Mouse (Mus musculus) thymus, postnatal 14 days (tissue): ENCODE results near the gene Cstf2.
A peak's percentile ranks its signal among the peaks of the same experiment; 100 is the strongest.

Experiments
- DNase-seq: peaks from one replicate; pipeline ENCODE4 v3.0.0; 2021

Gene Cstf2

GRCm38 (mm10) chrX:134058987-134059712 lies at the start of gene Cstf2:
TSS of gene Cstf2 (plus strand) at chrX:134059187.
- DNase-seq = peak; percentile 96

DNA sequence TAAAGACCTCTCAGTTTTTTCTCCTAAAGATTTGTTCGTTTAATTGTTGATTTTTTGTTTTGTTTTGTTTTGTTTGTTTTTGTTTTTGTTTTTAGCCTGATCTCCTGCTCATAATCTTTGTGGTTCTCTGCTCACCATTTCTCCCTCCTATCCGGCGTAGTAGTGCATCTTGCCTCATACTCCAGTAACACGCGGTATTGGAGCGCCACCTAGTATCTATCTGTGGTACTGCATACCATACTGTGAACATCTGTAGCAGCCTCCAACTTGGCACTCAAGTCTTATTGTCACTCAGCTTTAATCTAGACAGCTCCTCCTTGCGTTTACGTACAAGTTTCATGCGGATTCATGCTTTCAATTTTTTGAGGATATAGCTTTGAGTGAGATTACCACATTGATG lies 40.0 kb upstream of the Cstf2 start:
- peak; percentile 62 for DNase-seq

DNA sequence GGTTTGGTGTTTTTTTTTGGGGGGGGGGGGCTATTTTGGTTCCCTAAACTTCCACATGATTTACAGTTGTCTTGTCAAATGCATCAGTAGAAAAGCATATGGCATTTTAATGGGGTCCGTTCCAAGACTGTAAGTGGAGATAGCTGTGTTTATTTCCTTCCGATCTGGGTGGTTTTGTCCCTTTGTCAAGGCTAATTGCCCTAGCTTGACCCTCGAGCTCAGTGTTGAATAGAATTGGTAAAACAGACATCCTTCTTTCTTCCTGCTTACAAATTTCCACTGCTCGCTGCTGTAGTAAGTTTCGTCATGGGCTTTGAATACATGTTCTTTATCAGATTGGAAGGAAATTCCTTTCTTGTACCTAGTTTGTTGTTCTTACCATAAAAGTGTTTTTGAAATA lies 38.3 kb upstream of the Cstf2 start:
- DNase-seq = no peak

- DNase-seq = no peak
Measured at GRCm38 (mm10) chrX:134048994-134049393, 10.0 kb upstream of the Cstf2 start.

DNA sequence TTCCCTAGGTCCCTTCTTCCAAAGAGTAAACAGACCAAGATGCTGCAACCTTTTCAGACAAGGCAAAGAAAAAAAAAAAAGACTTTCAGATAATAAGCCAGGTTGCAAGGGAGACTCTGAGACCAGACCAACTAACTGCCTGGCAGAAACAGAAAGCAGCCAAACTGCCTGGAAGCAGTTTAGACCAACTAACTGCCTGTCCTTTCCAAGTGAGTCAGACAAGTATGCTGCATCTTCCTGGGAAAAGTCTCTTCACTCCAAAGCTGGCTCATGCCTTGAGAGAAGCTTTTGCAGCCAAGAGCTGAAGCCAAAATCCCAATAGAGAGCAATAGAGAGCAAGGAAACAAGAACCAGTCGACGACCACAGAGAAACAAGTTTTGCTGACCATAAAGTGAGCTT lies 2.1 kb upstream of the Cstf2 start:
- no peak for DNase-seq

- no peak for DNase-seq
Measured at GRCm38 (mm10) chrX:134058040-134058875, 729 bp upstream of the Cstf2 start.

DNA sequence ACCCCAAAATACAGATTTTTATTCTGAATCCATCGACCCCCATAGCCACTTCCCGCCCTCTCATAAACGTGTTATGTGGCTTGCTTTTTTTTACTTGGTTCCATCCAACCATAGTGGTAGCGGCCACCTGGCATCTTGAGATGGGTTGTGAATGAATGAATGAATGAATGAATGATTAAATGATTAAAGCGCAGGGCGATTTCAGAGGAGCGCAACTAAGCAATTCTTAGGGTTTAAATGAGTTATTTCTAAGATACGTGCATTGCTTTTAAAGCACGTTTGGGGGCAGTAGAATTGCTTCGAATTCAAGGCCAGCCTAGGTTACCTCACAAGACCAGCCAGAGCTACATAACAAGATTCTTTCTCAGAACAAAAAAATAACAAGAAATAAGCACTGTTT lies 777 bp downstream of the Cstf2 start:
- DNase-seq = peak; percentile 11

DNA sequence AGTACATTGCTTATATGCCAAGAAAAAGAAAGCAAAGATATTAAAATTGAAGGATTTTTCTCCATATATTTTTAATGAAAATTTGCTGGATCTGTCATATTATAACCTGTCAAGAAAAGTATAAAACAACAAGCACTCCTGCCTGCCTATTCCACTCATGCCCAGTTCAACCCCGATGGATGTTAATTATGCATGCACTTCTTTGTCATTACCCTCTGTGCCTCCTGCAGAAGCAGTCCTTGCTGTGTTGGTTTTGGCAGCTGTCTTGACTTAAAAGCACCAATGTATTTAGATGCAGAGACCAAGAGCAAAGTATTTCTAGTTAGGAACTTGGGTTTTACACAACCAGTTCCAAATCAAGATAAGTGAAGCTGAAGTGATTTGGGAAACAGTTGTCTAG lies 26.5 kb downstream of the Cstf2 start:
- DNase-seq = no peak

DNA sequence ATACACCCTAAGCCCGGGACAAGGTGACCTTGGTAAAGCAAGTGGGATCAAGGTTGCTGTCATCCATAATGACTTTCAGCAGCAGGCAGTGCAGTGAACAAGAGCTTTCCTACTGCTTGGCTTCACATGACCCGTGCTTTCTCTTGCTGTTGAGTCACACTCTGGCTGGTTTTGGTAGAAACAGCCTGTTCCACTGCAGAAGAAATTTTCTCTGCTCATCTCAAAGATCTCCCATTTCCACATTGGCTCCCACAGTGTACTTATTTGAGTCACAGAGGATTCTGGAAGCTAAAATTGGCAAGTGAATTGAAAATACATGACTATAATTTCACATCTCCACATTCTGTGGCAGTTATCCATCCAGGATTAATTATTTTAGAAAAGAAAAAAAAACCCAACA lies 43.7 kb downstream of the Cstf2 start:
- no peak for DNase-seq

DNA sequence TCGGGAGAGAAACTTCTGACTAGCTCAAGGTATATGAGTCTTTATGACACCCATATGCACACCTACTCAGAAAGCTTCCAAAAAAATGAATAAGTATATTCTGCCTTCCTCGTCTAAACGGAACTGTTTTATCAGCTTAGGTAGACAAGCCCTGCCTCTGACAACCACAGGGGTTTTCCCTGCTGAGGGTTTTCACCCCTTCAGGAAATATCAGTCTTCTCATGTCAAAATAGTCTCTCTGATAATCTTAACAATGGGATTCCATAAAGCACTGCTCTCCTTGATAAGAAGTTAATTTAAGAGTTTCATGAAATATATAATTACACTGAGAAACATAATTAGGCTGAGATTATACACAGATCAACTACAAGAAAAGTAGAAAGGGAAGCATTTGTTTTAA lies 52.8 kb downstream of the Cstf2 start:
- DNase-seq = no peak

GRCm38 (mm10) chrX:134116417-134116816 lies 57.4 kb downstream of the Cstf2 start:
- DNase-seq = no peak

GRCm38 (mm10) chrX:134128549-134128948 lies 69.6 kb downstream of the Cstf2 start:
- no peak for DNase-seq

DNA sequence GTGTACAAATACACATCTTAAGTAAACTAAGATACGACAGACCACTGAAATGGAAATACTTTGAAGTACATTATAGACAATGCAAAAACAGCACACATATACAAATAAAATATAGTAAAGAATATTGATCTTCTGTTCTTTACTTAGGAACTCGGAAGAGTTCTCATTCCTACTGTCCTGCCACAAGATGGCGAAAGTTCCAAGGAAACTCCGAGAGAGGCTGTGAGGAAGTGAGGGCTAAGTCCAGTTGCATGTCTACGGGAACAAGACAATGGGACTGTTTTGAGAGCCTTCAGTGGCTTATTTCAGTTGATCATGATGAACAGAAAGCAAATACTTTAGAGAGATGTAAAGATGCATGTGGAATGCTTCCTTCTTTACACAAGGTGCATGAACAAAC lies 73.3 kb downstream of the Cstf2 start:
- DNase-seq = no peak

DNA sequence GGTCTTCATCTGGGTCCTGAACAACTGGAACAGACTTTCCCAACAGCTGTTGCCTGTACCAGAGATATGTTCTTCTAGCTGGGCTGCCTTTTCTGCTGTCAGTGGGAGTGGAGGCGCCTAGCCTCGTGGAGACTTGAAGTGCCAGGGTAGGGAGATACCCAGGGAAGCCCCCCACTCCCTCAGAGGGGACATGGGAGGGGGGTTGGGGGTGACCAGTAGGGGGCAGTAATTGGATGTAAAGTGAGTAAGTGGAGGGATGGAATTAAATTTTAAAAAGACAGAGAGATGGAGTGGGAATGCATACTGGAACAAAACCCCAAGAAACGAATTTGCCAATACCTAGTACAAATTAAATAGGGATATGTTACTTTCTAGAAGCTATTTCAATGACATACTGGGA lies 74.8 kb downstream of the Cstf2 start:
- DNase-seq = peak; percentile 59
